Mouse (Mus musculus): ENCODE data around the gene Entpd7.

The Entpd7 gene

DNA sequence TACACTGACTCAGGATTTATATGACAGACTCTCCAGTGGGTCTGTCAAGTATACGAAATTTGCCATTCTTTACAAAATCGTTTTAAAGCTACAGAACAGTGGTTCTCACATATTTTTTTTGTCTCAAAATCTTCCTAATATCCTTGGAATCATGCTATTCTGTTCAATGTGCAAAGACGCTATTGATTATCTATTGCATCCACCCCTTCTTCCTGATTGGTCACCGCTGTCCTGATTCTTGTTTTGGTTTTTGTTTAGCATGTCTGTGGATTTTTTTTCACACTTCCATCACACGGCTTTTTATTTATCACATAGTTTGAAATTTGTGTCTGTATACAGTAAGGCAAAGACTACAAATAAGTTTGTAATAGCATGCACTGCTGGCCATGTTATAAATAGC lies 77.0 kb downstream of the Entpd7 start:
- no peak for DNase-seq (ENCODE audit: extremely low read depth, insufficient read length, low spot score)

DNA sequence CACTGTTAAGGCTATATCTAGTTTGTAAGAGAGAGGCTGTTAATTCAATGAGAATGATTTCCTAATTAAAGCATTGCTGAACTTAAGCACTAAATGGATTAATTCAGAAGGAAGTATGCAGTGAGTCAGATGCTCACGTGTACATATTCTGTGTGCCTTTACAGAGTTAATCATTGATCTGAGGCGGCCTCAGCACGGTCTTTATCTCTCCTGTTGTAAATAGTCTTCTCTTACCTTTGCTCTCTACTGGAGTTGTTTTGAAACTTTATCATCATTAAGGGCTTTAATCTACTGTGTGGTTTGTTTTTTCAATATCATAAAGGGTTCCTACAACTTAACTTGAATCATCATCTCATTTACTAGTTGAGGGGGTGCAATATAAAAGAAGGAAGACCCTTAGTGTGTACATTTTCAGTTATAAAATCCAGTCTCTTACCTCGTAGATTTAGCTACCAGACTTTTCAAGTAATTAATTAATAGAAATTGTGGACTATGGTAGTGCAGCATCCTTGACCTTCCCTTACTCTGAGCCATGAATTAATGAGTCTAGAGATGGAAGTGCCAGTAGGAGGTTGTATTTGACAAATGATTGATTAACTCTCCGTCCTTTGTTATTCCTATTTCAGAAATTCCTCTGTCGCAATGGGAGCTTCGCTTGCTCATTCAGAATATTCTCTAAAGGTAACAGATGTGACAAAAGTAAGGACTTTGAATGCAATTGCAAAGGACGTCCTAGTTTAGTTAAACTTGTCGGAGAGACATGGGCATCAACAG lies 78.3 kb downstream of the Entpd7 start:
- DNase-seq (ENCODE audit: extremely low read depth, insufficient read length, low spot score), result no peak

DNA sequence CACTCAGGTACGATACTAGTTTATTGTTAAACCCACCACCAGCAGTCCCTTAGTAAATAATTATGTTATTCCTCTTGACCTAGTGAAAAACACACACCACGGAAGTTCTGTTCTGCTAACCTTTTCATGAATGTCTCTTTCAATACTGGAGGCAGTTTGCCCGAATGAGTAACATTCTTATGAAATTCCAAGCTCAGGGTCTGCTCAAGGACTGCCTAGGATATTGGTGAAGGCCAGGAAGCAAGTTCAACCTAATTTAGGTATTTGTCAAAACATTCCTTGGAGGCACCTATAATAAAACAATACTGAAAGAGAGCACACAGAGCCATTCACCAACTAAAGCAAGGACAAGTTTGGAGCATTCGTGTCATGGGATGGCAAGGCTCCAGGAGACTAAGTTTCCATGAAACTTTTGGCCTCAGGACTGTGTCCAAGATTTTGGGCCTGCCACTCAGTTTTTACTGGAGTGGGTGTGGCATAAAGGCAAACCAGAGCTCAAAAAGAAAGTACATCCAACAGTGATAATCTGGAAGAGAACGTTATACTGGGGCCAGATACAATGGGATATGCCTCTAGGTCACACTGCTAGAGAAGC lies 80.0 kb downstream of the Entpd7 start:
- DNase-seq (ENCODE audit: extremely low read depth, insufficient read length, low spot score), result no peak

DNA sequence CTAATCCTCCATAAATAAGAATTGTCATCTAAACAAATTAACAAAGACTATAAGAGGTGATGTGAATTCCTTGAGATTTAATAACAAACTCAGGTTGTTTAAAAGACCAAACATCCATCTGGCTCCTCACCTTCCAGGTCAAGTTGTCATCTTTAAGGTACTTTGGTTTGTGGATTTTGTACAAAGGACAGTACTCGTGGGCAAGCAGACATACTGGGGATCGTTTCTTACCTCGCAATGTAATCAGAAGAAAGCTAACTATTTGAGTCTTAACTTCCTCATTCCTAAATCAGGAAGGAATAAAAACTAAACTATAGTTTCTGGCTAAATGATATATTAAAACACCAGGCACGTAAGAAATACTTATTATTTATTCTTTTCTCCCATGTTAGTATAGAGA lies 81.1 kb downstream of the Entpd7 start:
- no peak for DNase-seq (ENCODE audit: extremely low read depth, insufficient read length, low spot score)

DNA sequence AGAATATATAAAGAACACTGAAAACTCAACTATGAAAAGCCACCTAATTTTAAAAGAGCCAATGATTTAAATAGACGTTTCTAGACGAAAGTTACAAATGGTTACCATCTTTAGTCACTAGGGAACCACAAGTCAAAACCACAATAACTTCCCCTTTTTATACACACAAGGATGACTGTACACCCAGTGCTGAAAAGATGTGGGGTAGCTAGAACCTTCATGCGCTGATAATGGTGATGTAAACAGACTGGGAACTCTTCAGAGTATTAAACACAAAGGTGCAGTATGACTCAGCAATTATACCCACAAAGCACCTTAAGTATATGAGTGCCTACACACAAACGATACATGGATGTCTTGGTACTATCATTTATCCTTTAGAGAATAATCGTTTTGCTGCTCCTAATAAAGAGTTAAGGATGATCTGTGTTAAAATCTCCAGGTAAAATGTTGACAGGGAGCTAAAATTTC lies 82.1 kb downstream of the Entpd7 start:
- DNase-seq (ENCODE audit: extremely low read depth, insufficient read length, low spot score), result peak; percentile 16

DNA sequence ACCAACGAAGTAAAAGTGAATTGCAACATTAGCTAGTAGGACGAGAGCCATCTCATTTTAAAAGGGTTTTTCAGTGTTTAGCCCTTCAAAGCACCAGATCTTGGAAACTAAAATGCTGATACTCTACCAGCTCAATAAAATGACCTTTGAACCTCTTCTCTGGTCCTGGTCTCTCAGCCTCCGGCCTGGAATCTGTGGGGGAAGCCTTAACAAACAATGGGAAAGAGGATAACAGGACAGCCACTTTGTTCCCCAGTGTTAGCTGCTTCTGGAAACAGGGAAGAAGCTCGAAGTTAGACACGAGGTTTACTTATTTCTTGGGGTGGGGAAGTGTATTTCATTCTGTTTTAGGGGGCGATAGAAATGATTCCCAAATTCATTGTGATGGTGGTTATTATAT lies 82.8 kb downstream of the Entpd7 start:
- DNase-seq (ENCODE audit: extremely low read depth, insufficient read length, low spot score), result no peak

DNA sequence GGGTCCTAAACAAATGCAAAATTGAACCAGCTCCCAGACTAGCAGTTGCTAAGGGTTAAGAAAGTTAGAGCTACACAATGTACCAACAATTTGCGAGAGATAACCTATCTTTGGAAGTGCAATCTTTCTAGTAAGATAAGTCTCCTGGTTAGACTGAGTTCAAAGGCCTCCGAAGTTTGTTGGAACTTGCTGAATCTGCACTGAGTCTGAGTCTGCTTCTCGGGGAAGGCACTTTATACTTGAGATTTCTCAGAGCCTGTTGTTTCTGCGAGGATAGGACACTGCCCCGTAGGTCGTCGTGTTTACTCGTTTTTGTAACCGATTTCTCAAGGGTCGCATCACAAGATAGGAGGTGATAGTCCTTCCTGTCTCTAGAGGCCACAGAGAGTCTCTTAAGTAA lies 86.0 kb downstream of the Entpd7 start:
- DNase-seq (ENCODE audit: extremely low read depth, insufficient read length, low spot score), result no peak

DNA sequence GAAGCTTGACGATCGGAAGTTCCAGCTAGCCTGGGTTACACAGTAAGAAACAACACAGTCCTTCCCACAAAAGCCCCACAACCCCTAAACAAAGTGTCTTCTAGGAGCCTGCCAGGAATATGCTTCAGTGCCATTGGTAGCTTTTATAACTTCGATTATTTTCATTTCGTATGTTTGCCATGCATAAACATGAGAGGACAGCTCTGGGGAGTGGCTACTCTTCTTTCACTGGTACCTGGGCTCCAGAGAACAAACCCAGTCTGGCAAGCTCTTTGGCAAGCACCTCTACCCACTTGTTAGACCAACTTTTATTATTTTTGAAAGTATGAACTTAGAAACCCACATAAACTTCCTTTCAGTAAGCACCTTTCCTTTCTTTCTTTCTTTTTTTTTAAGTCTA lies 87.1 kb downstream of the Entpd7 start:
- no peak for DNase-seq (ENCODE audit: extremely low read depth, insufficient read length, low spot score)

DNA sequence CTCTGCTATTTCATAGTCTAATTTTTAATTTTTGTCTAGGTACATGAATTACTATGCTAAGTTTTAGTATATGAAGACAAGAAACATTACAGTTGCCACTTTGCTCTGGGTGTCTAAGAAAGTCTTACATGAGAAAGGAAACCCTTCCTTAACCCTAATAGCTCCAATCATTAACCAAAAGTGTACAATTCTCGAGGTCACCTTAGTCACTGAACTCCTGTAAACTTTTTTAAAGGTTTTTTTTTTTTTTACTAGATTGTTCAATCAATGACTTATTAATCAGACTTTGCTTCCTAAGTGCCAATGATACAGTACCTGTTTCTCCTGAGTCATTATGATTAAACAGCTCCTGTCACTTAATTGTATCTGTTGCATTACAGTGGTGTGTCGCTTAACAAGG lies 87.8 kb downstream of the Entpd7 start:
- no peak for DNase-seq (ENCODE audit: extremely low read depth, insufficient read length, low spot score)

DNA sequence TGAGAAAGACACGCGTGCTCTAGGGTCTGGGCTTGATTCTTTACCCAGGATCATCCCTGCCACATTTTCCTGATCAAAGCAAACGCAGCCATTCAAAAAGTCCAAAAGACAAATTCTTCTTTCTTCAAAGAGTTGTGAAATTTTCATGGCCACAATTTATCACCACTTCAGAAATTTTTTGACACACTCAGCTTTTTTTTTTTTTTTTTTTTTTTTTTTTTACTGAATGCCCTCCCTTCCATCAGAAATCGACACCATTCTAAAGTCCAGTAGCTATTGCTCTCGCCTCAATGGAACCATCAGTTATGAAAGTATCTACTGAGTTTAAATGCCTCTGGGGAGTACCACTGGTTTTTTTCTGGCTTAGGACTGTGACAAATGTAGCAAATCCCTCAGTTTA lies 90.9 kb downstream of the Entpd7 start:
- no peak for DNase-seq (ENCODE audit: extremely low read depth, insufficient read length, low spot score)

DNA sequence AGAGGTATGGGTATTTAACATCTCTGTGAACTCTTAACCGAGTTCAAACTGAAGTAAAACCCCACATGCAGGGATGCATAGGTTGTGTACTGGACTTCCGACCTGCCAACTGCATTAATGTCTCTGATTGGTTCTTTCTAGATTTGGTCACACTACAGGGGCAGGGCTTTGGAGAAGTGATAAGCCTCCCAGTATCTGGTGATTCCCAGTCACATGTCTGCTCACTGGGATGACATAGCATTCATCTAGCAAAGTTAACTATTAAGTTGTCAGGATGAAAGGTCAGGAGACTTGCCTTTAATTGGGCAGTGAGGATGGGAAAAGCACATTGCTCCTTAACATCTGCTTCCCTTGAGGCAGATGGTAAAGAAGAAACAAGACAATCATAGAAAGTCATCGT lies 92.5 kb downstream of the Entpd7 start, which contains the start of gene Abcc2:
Gene Abcc2, plus strand, starts transcription at position 213 of the 400 bp plus-strand sequence.
- DNase-seq (ENCODE audit: extremely low read depth, insufficient read length, low spot score), result no peak
